Mouse (Mus musculus) left cerebral cortex, adult 8-10 months (tissue): ENCODE data around the gene 4933428M09Rik. TPM values are rescaled to one million over a fixed set of nuclear protein-coding genes. Genes with fewer than 3 reads are reported as not detected.
"Not testable (repeated sequence)": the region's sequence is repeated elsewhere in the genome, so short reads cannot be mapped to it uniquely, and the experiment has no call there.

ENCODE experiments used
- DNase-seq, 2 experiments: peaks; one replicate each; pipeline ENCODE4 v3.0.0; 2022; ENCODE audit warnings: low spot score in 2 of 2
- total RNA-seq, 4 experiments: library from RNA; stranded (reverse); gene quantifications; 2 replicates each; pipeline ENCODE4 v1.2.4; 2022

The 4933428M09Rik gene
- not detected for total RNA-seq

DNA sequence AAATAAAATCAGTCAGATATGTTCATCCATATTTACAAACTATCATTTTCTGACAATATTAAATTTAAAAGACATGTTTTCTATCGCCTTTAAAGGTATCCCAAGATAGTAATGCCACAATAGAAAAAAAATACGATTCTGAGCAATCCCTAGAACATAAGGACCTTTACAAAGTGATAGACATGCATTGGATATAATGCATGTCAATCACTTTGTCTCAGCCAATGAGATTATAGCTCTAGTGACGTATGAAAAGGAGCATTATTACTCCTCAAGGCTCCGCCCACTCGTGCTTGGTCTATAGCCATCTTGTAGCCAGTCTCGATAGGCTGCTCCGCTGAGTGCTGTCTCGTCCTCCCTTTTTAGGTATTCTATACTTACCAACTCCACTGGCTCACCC is at the start of gene 4933428M09Rik:
4933428M09Rik (plus strand) TSS at position 301 of the 400 bp plus-strand sequence.
- no peak for DNase-seq

DNA sequence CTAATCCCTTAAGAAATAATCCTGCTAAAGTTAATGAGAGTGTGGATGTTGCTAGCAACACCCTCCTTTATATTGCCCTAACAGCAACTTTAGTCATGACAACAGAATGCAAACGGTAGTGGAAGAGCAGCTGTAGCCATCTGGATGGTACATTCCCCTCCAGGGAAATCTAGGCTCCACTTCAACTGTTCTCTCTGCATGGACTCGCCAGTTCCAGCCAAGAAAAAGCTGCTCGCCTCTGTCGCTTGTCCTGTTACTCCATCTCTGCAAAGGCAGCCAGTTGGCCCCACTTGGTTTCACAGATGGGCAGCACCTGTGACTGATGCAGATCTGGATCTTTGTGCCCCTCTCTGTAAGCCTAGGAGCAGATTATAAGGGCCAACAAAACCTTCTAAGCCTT is 45.0 kb upstream of the 4933428M09Rik start:
- DNase-seq: no peak

DNA sequence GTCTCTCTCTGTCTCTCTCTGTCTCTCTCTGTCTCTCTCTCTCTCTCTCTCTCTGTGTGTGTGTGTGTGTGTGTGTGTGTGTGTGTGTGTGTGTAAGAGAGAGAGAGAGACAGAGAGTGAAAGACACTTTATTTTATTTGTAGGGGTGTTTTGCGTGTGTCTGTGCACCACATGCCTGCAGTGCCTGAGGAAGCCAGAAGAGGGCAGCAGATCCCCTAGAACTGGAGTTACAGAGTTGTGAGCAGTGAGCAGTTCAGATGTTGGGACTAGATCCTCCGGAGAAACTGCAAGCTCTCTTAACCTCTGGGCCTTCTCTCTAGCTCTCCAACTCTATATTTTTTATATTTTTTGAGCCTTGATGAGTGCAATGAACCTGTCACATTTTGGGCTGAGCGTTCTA is 12.5 kb downstream of the 4933428M09Rik start:
- DNase-seq: not testable (repeated sequence)

DNA sequence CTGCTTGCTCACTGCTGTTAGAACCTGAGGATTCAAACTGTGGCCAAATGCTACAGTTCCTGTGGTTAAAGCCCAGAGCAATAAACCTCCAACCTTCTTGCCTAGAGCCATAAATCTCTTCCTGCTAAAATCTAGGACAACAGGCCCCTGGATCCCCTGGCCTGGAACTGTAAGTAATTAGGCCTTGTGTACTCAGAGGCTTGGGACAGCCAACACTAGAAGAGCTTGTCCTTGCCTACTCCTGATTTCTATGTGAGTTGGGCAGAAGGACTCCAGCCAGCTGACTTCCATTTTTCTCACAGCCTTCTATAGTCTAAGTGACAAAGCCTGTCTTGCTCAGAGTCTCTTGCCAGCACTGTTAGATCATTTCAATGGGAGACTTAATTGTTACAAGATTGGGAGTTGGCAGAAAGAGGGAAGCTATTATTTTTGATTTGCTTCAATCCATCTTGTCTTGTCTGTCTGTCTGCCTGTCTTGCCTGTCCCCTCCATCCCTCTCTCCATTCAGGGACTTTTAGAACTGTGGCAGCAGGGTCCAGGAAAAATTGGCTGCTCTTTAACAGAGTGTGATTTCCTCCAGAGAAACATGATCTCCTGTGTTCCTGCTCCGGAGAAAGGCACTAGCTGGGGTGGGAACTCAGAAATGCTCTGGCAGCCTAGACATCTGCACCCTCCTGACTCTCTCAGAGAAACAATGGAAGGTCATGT is 15.7 kb downstream of the 4933428M09Rik start:
- no peak for DNase-seq

DNA sequence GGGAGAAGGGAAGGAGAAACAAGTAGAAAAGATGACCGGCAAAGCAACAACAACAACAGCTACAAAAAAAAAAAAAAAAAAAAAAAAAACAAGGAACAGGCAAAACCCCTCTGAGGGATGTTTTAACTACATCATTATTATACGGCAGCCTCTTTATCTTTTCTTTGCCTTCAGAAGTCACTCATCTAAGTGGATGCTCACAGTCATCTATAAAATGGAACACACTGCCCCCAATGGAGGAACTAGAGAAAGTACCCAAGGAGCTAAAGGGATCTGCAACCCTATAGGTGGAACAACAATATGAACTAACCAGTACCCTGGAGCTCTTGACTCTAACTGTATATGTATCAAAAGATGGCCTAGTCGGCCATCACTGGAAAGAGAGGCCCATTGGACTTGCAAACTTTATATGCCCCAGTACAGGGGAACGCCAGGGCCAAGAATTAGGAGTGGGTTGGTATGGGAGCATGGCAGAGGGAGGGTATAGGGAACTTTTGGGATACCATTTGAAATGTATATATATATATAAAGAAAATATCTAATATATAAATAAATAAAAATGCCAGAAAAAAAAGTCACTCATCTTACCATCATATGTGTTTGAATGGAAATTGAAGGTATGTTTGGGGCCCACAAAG is 30.3 kb downstream of the 4933428M09Rik start:
- not testable (repeated sequence) for DNase-seq

DNA sequence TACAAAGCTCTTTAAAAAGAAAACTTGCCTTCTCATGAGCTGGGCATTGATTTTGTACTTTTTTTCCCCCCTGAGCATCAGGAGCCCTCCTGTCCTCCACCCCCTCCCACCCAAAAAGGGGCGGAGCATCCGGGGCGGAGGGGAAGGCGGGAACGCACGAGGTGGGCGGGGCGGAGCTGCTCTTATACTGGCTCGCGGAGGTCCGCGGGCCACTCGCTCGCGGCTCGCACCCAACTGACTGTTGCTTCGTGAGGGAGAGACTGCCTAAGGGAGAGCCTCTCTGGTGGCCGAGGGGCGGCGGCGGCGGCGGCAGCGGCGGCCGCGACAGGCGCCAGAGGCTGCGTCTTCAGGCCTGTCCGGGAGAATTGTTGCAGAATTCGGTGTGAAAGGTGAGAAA is 30.8 kb downstream of the 4933428M09Rik start, which contains the start of gene Mum1l1:
Mum1l1 (plus strand) TSS at position 214 of the 397 bp plus-strand sequence.
- peak in 1 of 2 experiments; percentile 19 for DNase-seq

DNA sequence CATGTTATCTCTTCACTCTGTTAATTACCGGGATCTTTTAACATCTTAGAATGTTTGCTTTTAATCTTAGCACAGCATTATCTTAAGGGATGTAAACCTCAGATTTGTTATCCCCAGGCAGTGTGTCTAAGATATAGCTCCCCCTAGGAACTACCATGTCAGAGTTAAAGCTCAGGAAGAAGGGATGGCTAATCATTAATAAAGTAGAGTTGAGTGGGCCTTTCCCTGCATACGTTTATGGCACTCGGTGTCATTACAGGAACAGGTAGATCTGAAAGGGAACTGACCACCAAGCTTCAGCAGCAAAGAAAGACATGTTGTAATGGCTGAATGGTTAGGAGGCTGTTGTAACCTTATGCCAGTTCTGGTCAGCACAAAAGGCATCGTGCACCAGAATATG is 35.7 kb downstream of the 4933428M09Rik start:
- DNase-seq: no peak

DNA sequence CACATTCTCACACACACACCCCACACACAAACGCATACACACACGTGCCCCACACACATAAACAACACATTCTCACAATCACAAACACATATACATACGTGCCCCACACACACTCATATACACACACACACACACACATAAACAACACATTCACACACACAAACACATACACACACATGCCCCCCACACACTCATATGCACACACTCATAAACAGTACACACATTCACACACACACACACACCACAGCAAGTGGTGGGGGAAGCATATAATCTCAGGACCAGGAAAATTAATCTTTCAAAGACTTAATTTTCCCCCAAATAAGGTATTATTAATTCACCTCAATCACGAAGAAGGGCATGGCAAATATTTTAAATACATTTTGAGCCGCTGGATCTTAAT is 37.4 kb downstream of the 4933428M09Rik start:
- DNase-seq: no peak

DNA sequence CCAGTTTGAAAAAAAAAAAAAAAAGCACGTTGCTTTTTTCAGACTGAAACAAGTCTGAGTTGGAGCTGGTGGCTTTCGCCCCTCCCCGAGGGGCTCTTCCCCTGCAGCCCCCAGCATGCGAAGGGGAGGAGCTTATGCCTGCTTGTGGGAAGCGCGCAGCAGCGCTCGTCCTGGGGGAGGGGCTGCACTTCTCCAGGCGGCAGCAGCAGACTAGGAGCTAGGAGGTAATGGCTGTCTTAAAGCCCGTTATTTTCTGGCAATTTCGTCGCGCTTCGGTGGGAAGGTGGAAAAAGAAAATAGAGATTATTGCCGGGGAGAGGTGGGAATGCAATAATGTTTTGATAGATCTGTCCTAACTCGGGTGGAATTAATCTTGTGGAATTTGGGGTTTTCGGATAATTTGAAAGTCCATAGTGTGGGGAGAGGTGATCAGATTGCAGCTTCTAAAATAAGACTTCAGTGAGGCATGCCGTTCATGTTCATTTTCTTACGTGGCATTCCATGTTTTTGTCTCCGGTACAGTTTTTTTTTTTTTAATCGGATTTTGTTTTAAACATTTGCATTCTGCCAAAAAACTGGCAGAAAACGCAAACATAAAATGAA is 38.1 kb downstream of the 4933428M09Rik start:
- peak in 1 of 2 experiments; percentile 20 for DNase-seq

DNA sequence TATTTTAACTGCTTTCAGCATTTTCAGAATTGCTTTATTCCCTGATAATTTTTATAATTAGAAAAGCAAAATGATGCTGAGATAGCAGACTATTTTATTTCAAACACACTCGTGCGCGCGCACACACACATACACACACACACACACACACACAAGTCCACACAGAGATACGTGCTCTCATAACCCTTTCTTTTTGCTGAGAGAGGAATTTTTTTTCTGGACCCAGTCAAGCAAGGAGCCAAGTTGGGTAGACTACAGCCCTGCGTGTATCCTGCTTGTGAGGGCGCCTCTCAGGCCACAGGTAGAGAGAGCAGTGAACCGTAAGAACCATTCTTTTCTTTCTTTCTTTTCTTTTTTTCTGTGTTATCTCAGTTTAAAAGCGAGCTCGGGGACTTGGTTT is 38.7 kb downstream of the 4933428M09Rik start:
- no peak for DNase-seq

DNA sequence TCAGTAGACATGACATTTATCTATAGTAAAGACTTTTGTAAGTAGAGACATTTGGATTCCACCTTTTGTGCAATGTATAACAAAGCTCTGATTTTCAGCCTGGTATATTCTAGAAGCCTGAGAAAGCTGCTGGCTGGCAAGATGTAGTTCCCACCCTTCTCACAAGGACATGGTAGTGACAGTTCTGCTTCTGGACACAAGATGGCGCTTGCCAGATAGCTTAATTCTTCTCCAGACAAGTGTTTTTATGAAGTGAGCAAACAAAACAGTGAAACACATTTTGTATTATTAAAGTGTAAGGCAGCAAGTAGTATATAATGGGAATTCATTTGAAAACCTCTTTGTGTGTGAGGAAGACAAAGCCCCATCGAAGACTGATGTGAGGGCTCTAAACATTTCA is 40.0 kb downstream of the 4933428M09Rik start:
- DNase-seq: no peak

DNA sequence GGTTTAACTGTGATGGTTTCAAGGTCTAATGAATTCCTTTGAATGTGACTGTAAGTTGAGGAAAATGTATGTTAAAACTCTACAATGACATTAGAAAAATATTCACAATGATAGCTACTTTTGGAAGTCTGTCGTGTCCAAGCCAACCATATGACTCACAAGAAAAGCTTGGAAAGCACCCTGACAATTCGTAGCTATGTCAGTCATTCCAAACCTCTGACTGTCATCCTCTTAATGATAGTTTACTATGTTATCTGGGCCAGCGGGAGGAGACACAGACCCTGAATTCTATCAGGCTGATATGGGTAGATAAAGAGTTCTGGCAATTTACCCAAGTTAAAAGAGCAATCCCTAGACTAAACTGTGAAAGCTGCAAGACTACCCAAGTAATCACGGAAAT is 41.8 kb downstream of the 4933428M09Rik start:
- no peak for DNase-seq

DNA sequence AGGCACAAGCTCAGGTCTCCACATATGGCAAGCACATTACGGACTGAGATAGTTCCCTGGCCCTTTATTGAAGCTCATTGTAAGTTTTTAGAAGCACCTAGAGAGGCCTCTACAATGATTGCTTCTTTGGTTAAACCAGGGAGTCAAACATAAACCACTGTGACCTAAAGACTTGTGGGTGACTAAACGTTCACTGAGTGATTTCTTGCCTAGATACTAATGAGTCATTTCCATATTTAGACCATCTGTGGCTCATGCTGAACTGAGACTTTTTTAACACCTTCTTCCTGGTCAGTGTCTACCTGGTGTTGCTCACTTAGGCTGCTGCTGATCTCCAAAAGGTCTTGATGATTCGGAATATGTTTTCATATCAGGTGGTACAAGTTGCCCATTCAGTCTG is 42.9 kb downstream of the 4933428M09Rik start:
- no peak for DNase-seq

Other genes with a start within 250 kb of the 4933428M09Rik start
- not detected for gene Serpina7, start 94.0 kb upstream of the 4933428M09Rik start, total RNA-seq
- not detected for gene 4930513O06Rik, start 93.0 kb upstream of the 4933428M09Rik start, total RNA-seq
- gene Mum1l1, start 30.8 kb downstream of the 4933428M09Rik start, total RNA-seq: 1 to 10 TPM; 2.7 to 4.5 (median 3.8) TPM
- not detected for gene Trap1a, start 154.5 kb downstream of the 4933428M09Rik start, total RNA-seq